Mouse (Mus musculus) stomach, postnatal 0 days (tissue): ENCODE data around the gene BC030499.

Experiments used
- CTCF ChIP-seq: IDR thresholded peaks from 2 replicates; pipeline ENCODE4 v1.5.1; 2016; ENCODE audit warnings: antibody characterized with exemption, low read depth, mild to moderate bottlenecking, moderate library complexity
- EP300 ChIP-seq: optimal IDR thresholded peaks from 2 replicates; pipeline ENCODE3; 2016; ENCODE audit warnings: antibody characterized with exemption

- TF ChIP-seq CTCF = no peak
- no peak for TF ChIP-seq EP300
Measured at GRCm38 (mm10) chr11:78328512-78329056, 37.9 kb downstream of the BC030499 start.
